Mouse (Mus musculus): ENCODE data around the gene Irf2bp1.

- TF ChIP-seq CTCF (IDR thresholded peaks at IDR 0.05; ENCODE audit: low read depth): no peak
- TF ChIP-seq EP300 (optimal IDR thresholded peaks at IDR 0.05): no peak
Observed at GRCm38 (mm10) chr7:19010581-19010980, 6.7 kb downstream of the Irf2bp1 start.
